Mouse (Mus musculus): ENCODE measurements around the gene Fyn. TPM values are rescaled to one million over a fixed set of nuclear protein-coding genes. Genes with fewer than 3 reads are reported as not detected.

The Fyn gene
- polyA plus RNA-seq, 1 experiment from 2014 or later: 44.3 TPM

DNA sequence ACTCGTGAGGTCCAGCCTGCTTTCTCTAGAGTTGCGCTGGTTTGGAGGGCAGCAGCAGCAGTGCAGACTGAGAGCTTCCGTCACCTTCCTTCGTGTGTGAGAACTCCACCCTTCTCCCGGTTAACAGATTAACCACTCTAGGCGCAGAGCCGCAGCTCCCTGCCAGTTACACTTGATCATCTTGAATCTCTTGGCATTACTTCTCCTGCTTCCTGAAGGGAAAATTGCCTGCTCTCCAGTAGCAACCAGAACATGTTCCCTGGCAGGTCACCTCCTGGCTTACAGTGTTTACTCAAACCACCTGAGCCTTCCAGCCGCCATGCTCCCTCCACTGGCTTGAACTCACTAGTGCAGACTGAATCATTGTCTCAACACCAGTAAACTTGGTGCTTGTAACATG lies 94.1 kb downstream of the Fyn start:
- ATAC-seq (ENCODE audit: low FRiP score) (no peak), DNase-seq (ENCODE audit: low spot score, missing footprints) (no peak)
- Histone ChIP-seq H3K4me2 (no peak overlapping the region), H3K9ac (ENCODE audit: low read length) (0 out of 2 replicates have a peak overlapping the region, but pooled peaks have one; percentile 27), H3K27ac (ENCODE audit: low read depth, low read length) (no peak overlapping the region), H3K4me1 (ENCODE audit: control insufficient read depth, insufficient read depth, low read length) (peaks cover 25% of the 10 kb centered on the region; the same call in 1 of the 2 replicates), H3K9me3 (ENCODE audit: control insufficient read depth, low read length) (no peaks in the 10 kb centered on the region), H3K36me3 (ENCODE audit: control insufficient read depth, insufficient read depth, low read length) (no peaks in the 10 kb centered on the region), H3K27me3 (ENCODE audit: control insufficient read depth, insufficient read depth, low read length) (no peaks in the 10 kb centered on the region), H3K4me3 (ENCODE audit: low read depth, low read length) (no peak overlapping the region)
- 75% methylated on average over 8 of the region's 8 CpGs for WGBS

GRCm38 (mm10) chr10:39464383-39464782 lies 95.7 kb downstream of the Fyn start:
- ATAC-seq (ENCODE audit: low FRiP score) (no peak), DNase-seq (ENCODE audit: low spot score, missing footprints) (no peak)
- 89% methylated on average over 5 of the region's 5 CpGs for WGBS
- H3K27ac ChIP-seq (ENCODE audit: low read depth, low read length): no peak overlapping the region
- H3K4me3 ChIP-seq (ENCODE audit: low read depth, low read length): no peak overlapping the region
- no peaks in the 10 kb centered on the region for H3K27me3 ChIP-seq (ENCODE audit: control insufficient read depth, insufficient read depth, low read length)
- H3K9me3 ChIP-seq (ENCODE audit: control insufficient read depth, low read length): no peaks in the 10 kb centered on the region
- H3K4me2 ChIP-seq: no peak overlapping the region
- no peaks in the 10 kb centered on the region for H3K36me3 ChIP-seq (ENCODE audit: control insufficient read depth, insufficient read depth, low read length)
- H3K9ac ChIP-seq (ENCODE audit: low read length): no peak overlapping the region
- H3K4me1 ChIP-seq (ENCODE audit: control insufficient read depth, insufficient read depth, low read length): peaks cover 14% of the 10 kb centered on the region; the same call in 1 of the 2 replicates

- DNase-seq (ENCODE audit: low spot score, missing footprints) (no peak), ATAC-seq (ENCODE audit: low FRiP score) (no peak)
- Histone ChIP-seq H3K4me3 (ENCODE audit: low read depth, low read length) (no peak overlapping the region), H3K4me1 (ENCODE audit: control insufficient read depth, insufficient read depth, low read length) (peaks cover 3% of the 10 kb centered on the region; the same call in 1 of the 2 replicates), H3K4me2 (no peak overlapping the region), H3K27me3 (ENCODE audit: control insufficient read depth, insufficient read depth, low read length) (no peaks in the 10 kb centered on the region), H3K9me3 (ENCODE audit: control insufficient read depth, low read length) (no peaks in the 10 kb centered on the region), H3K36me3 (ENCODE audit: control insufficient read depth, insufficient read depth, low read length) (no peaks in the 10 kb centered on the region), H3K27ac (ENCODE audit: low read depth, low read length) (no peak overlapping the region), H3K9ac (ENCODE audit: low read length) (no peak overlapping the region)
- 92% methylated on average over 6 of the region's 6 CpGs for WGBS
These were observed 98.7 kb downstream of the Fyn start for GRCm38 (mm10) chr10:39467317-39467716.

DNA sequence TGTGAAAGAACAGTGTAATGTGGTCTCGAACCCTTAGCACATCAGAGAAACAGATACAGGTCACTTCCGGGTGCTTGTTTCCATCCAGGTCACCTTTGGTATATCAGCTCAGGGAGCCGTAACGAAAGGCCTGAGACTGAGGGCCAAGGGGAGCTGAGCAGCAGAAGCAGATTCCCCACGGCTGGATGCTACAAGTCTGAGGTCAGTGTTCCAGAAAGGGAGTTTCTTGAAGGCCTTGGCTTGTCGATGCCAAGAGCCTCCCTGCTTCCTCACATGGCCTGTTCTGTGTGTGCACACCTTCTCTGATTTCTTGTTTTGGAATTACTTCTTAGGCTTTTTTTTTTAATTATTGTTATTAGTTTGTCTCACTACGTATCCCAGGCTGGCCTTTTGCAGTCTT lies 99.2 kb downstream of the Fyn start:
- H3K4me2 ChIP-seq: no peak overlapping the region
- no peaks in the 10 kb centered on the region for H3K27me3 ChIP-seq (ENCODE audit: control insufficient read depth, insufficient read depth, low read length)
- ATAC-seq (ENCODE audit: low FRiP score) (no peak), DNase-seq (ENCODE audit: low spot score, missing footprints) (no peak)
- H3K9ac ChIP-seq (ENCODE audit: low read length): no peak overlapping the region
- no peaks in the 10 kb centered on the region for H3K36me3 ChIP-seq (ENCODE audit: control insufficient read depth, insufficient read depth, low read length)
- H3K4me1 ChIP-seq (ENCODE audit: control insufficient read depth, insufficient read depth, low read length): no peaks in the 10 kb centered on the region
- H3K4me3 ChIP-seq (ENCODE audit: low read depth, low read length): no peak overlapping the region
- H3K9me3 ChIP-seq (ENCODE audit: control insufficient read depth, low read length): no peaks in the 10 kb centered on the region
- 90% methylated on average over 7 of the region's 7 CpGs for WGBS
- no peak overlapping the region for H3K27ac ChIP-seq (ENCODE audit: low read depth, low read length)

- H3K36me3 ChIP-seq (ENCODE audit: control insufficient read depth, insufficient read depth, low read length): no peaks in the 10 kb centered on the region
- H3K4me1 ChIP-seq (ENCODE audit: control insufficient read depth, insufficient read depth, low read length): no peaks in the 10 kb centered on the region
- DNase-seq (ENCODE audit: low spot score, missing footprints) (no peak), ATAC-seq (ENCODE audit: low FRiP score) (no peak)
- H3K27me3 ChIP-seq (ENCODE audit: control insufficient read depth, insufficient read depth, low read length): no peaks in the 10 kb centered on the region
- no peak overlapping the region for H3K4me3 ChIP-seq (ENCODE audit: low read depth, low read length)
- 95% methylated on average over 3 of the region's 3 CpGs for WGBS
- H3K27ac ChIP-seq (ENCODE audit: low read depth, low read length): no peak overlapping the region
- H3K9me3 ChIP-seq (ENCODE audit: control insufficient read depth, low read length): no peaks in the 10 kb centered on the region
- H3K4me2 ChIP-seq: no peak overlapping the region
- H3K9ac ChIP-seq (ENCODE audit: low read length): no peak overlapping the region
These were observed 99.9 kb downstream of the Fyn start for GRCm38 (mm10) chr10:39468576-39468975.

- WGBS: 92% methylated on average over 7 of the region's 7 CpGs
- ATAC-seq (ENCODE audit: low FRiP score): no peak
- Histone ChIP-seq H3K4me3 (ENCODE audit: low read depth, low read length) (no peak overlapping the region), H3K9ac (ENCODE audit: low read length) (no peak overlapping the region), H3K36me3 (ENCODE audit: control insufficient read depth, insufficient read depth, low read length) (no peaks in the 10 kb centered on the region), H3K27me3 (ENCODE audit: control insufficient read depth, insufficient read depth, low read length) (no peaks in the 10 kb centered on the region), H3K9me3 (ENCODE audit: control insufficient read depth, low read length) (no peaks in the 10 kb centered on the region), H3K27ac (ENCODE audit: low read depth, low read length) (no peak overlapping the region), H3K4me2 (no peak overlapping the region), H3K4me1 (ENCODE audit: control insufficient read depth, insufficient read depth, low read length) (no peaks in the 10 kb centered on the region)
- DNase-seq (ENCODE audit: low spot score, missing footprints): no peak
These were observed 100.7 kb downstream of the Fyn start for GRCm38 (mm10) chr10:39469341-39469740.

DNA sequence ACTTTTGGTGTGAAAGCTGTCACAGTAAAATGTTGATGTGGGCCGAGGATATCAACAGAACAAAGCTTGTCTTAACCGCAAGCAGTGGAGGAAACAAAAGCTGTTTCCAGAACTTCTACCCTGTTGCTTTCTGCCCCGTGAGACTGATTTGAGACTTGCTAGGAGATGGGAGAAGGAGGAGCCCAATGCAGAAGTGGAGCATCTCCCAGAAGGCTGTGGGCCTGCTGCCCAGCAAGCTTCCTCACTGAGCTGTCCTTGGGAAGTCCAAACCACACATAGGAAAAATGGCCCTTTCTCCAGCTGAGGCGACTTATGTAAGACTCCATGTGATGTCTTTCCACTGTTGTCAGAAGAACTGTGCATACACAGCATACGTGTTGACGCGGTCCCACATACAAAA lies 101.7 kb downstream of the Fyn start:
- ATAC-seq (ENCODE audit: low FRiP score): no peak
- no peaks in the 10 kb centered on the region for H3K4me1 ChIP-seq (ENCODE audit: control insufficient read depth, insufficient read depth, low read length)
- WGBS: 87% methylated on average over 7 of the region's 7 CpGs

GRCm38 (mm10) chr10:39471040-39471713 lies 102.5 kb downstream of the Fyn start:
- Histone ChIP-seq H3K27ac (ENCODE audit: low read depth, low read length) (no peak overlapping the region), H3K9me3 (ENCODE audit: control insufficient read depth, low read length) (no peaks in the 10 kb centered on the region), H3K4me3 (ENCODE audit: low read depth, low read length) (no peak overlapping the region), H3K4me2 (no peak overlapping the region), H3K36me3 (ENCODE audit: control insufficient read depth, insufficient read depth, low read length) (no peaks in the 10 kb centered on the region), H3K4me1 (ENCODE audit: control insufficient read depth, insufficient read depth, low read length) (no peaks in the 10 kb centered on the region), H3K27me3 (ENCODE audit: control insufficient read depth, insufficient read depth, low read length) (no peaks in the 10 kb centered on the region), H3K9ac (ENCODE audit: low read length) (no peak overlapping the region)
- ATAC-seq (ENCODE audit: low FRiP score) (no peak), DNase-seq (ENCODE audit: low spot score, missing footprints) (no peak)
- 86% methylated on average over 7 of the region's 7 CpGs for WGBS

More for the DNA sequence above, 101.7 kb downstream of the Fyn start:
- Histone ChIP-seq H3K4me3 (ENCODE audit: low read depth, low read length) (no peak overlapping the region), H3K9ac (ENCODE audit: low read length) (no peak overlapping the region), H3K27ac (ENCODE audit: low read depth, low read length) (no peak overlapping the region), H3K27me3 (ENCODE audit: control insufficient read depth, insufficient read depth, low read length) (no peaks in the 10 kb centered on the region), H3K9me3 (ENCODE audit: control insufficient read depth, low read length) (no peaks in the 10 kb centered on the region), H3K36me3 (ENCODE audit: control insufficient read depth, insufficient read depth, low read length) (no peaks in the 10 kb centered on the region), H3K4me2 (no peak overlapping the region)
- DNase-seq (ENCODE audit: low spot score, missing footprints): no peak

DNA sequence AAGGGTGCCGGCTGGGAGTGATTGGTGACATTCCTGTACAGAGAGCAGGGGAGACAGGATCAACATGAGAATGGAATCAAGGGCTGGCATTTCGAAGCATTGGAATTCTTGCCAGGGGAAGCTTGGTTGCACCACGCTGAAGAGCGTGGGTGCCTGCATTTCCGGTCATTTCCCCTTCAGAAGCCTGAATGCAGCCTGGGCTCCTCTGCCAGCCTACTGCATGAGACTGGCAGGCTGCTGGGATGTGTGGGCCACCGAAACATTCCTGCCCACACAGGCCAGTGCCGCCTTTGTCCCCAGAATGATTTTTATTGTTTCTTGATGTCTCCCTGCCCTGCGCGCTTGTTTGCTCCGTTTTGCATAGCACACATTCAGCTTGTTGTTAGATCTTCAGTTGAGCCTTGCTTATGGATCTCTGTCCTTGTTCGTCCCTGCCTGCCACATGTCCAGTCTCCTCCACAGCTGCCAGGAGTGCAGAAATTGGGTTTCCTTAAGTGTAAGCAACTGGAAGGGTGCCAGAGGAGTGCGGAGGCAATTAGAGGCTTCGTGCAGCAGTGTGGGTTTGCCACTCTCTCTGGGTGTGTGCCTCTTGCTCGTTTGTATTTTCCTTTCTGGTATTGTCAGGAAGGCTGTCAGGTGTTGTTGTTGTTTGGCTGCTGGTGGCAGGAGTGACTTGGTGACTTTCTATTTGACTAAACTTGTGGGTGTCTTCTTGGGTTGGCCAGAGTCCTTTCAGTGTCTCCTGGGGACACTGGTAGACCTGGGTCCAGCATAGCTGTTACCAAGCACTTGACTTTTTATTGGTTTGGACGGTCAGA lies 103.3 kb downstream of the Fyn start:
- H3K4me1 ChIP-seq (ENCODE audit: control insufficient read depth, insufficient read depth, low read length): no peaks in the 10 kb centered on the region
- no peaks in the 10 kb centered on the region for H3K36me3 ChIP-seq (ENCODE audit: control insufficient read depth, insufficient read depth, low read length)
- H3K27ac ChIP-seq (ENCODE audit: low read depth, low read length): no peak overlapping the region
- WGBS: 82% methylated on average over 15 of the region's 15 CpGs
- no peaks in the 10 kb centered on the region for H3K27me3 ChIP-seq (ENCODE audit: control insufficient read depth, insufficient read depth, low read length)
- DNase-seq (ENCODE audit: low spot score, missing footprints): no peak
- H3K4me3 ChIP-seq (ENCODE audit: low read depth, low read length): no peak overlapping the region
- no peak for ATAC-seq (ENCODE audit: low FRiP score)
- H3K4me2 ChIP-seq: no peak overlapping the region
- H3K9ac ChIP-seq (ENCODE audit: low read length): no peak overlapping the region
- no peaks in the 10 kb centered on the region for H3K9me3 ChIP-seq (ENCODE audit: control insufficient read depth, low read length)

Data from midbrain, embryonic 11.5 days (tissue).